Mouse (Mus musculus) olfactory bulb, adult 2 months (tissue): ENCODE measurements around the gene Ttk. TPM values are rescaled to one million over a fixed set of nuclear protein-coding genes. Genes with fewer than 3 reads are reported as not detected.

ENCODE experiments used
- H3K27ac ChIP-seq: fragments of 200-500 bp; 2 replicates; pipeline ENCODE4 v1.5.1; 2012; ENCODE audit warnings: low read depth, low read length; ENCODE audit not compliant: insufficient read depth
- H3K4me1 ChIP-seq: fragments of 200-500 bp; 2 replicates; pipeline ENCODE4 v1.6.1; 2012; ENCODE audit warnings: low read length; ENCODE audit not compliant: control insufficient read depth, insufficient read depth
- H3K4me3 ChIP-seq: fragments of 200-500 bp; 2 replicates; pipeline ENCODE4 v1.5.1; 2012; ENCODE audit warnings: mild to moderate bottlenecking, low read depth, low read length, moderate library complexity; ENCODE audit not compliant: insufficient read depth
- CTCF ChIP-seq: fragments of 200-500 bp; IDR thresholded peaks from 2 replicates; pipeline ENCODE4 v1.5.1; 2012; ENCODE audit warnings: low read depth, mild to moderate bottlenecking, low read length, moderate library complexity; ENCODE audit not compliant: insufficient read depth
- POLR2A ChIP-seq: fragments of 200-500 bp; IDR thresholded peaks from 2 replicates; pipeline ENCODE4 v1.6.1; 2012; ENCODE audit warnings: mild to moderate bottlenecking, low read depth, low read length, moderate library complexity; ENCODE audit not compliant: insufficient read depth
- WGBS: fragments of 180-500 bp; shearing (Covaris S2); methylation state at CpG from one replicate; pipeline ENCODE4 v1.1.7; 2018; 5-methylcytosine and 5-hydroxymethylcytosine counted together
- polyA plus RNA-seq: library from polyadenylated mRNA; stranded (reverse); fragments of >200 nt; gene quantifications from 2 replicates; pipeline ENCODE4 v1.2.4, GENCODE M21; 2012; ENCODE audit warnings: low replicate concordance; ENCODE audit not compliant: missing spikeins, insufficient read depth, insufficient read length

The Ttk gene
- polyA plus RNA-seq, 1 experiment = not detected

- Histone ChIP-seq H3K4me3 (no peak overlapping the region), H3K4me1 (peaks cover 7% of the 10 kb centered on the region; the same call in 1 of the 2 replicates), H3K27ac (no peak overlapping the region)
- WGBS = 7% methylated on average over 2 of the region's 2 CpGs
- no peak for TF ChIP-seq POLR2A
- no peak for TF ChIP-seq CTCF
Observed at GRCm38 (mm10) chr9:83807562-83807961, 26.9 kb upstream of the Ttk start.

- Histone ChIP-seq H3K27ac (no peak overlapping the region), H3K4me1 (no peaks in the 10 kb centered on the region), H3K4me3 (no peak overlapping the region)
- TF ChIP-seq POLR2A (no peak), CTCF (no peak)
- 34% methylated on average over 7 of the region's 7 CpGs for WGBS
Observed at GRCm38 (mm10) chr9:83819188-83819587, 15.3 kb upstream of the Ttk start.

- no peak overlapping the region for H3K27ac ChIP-seq
- H3K4me1 ChIP-seq = no peaks in the 10 kb centered on the region
- no peak for TF ChIP-seq CTCF
- no peak for TF ChIP-seq POLR2A
- H3K4me3 ChIP-seq = no peak overlapping the region
- 74% methylated on average over 2 of the region's 2 CpGs for whole genome bisulfite sequencing
Observed at GRCm38 (mm10) chr9:83820976-83821375, 13.5 kb upstream of the Ttk start.

- 83% methylated on average over 5 of the region's 5 CpGs for WGBS
- Histone ChIP-seq H3K4me3 (no peak overlapping the region), H3K27ac (no peak overlapping the region), H3K4me1 (no peaks in the 10 kb centered on the region)
- TF ChIP-seq POLR2A (no peak), CTCF (no peak)
Observed at GRCm38 (mm10) chr9:83822925-83823324, 11.6 kb upstream of the Ttk start.

- no peak for TF ChIP-seq POLR2A
- TF ChIP-seq CTCF = no peak
- 91% methylated on average over 5 of the region's 5 CpGs for WGBS
- no peak overlapping the region for H3K27ac ChIP-seq
- no peak overlapping the region for H3K4me3 ChIP-seq
- 0 out of 2 replicates have a peak, but pooled peaks cover 4% of the 10 kb centered on the region for H3K4me1 ChIP-seq
Observed at GRCm38 (mm10) chr9:83829896-83830295, 4.6 kb upstream of the Ttk start.

- H3K4me3 ChIP-seq = no peak overlapping the region
- no peak overlapping the region for H3K27ac ChIP-seq
- 60% methylated on average over 8 of the region's 8 CpGs for WGBS
- no peak for TF ChIP-seq POLR2A
- TF ChIP-seq CTCF = no peak
- 0 out of 2 replicates have a peak, but pooled peaks cover 4% of the 10 kb centered on the region for H3K4me1 ChIP-seq
Observed at GRCm38 (mm10) chr9:83831152-83831551, 3.3 kb upstream of the Ttk start.

GRCm38 (mm10) chr9:83834748-83835313 is 342 bp downstream of the Ttk start:
- H3K27ac ChIP-seq = no peak overlapping the region
- no peak for TF ChIP-seq CTCF
- TF ChIP-seq POLR2A = no peak
- 2% methylated on average over 27 of the region's 27 CpGs for WGBS
- H3K4me1 ChIP-seq = 0 out of 2 replicates have a peak, but pooled peaks cover 4% of the 10 kb centered on the region
- peak overlapping the region; percentile 90 for H3K4me3 ChIP-seq

GRCm38 (mm10) chr9:83852464-83852863 is 18.0 kb downstream of the Ttk start:
- no peak overlapping the region for H3K4me3 ChIP-seq
- H3K27ac ChIP-seq = no peak overlapping the region
- H3K4me1 ChIP-seq = no peaks in the 10 kb centered on the region
- WGBS = 96% methylated on average over 3 of the region's 3 CpGs
- no peak for TF ChIP-seq CTCF
- no peak for TF ChIP-seq POLR2A

- H3K4me1 ChIP-seq = no peaks in the 10 kb centered on the region
- no peak overlapping the region for H3K4me3 ChIP-seq
- H3K27ac ChIP-seq = no peak overlapping the region
- TF ChIP-seq POLR2A = no peak
- TF ChIP-seq CTCF = no peak
- 96% methylated on average over 4 of the region's 4 CpGs for WGBS
Observed at GRCm38 (mm10) chr9:83865165-83865564, 30.7 kb downstream of the Ttk start.
